Mouse (Mus musculus) splenic B cell, adult 2 months (primary cell): Measurements from ENCODE around the gene Etfdh.
A peak's percentile ranks its signal among the peaks of the same experiment; 100 is the strongest.

ENCODE experiments used
- DNase-seq: peaks from one replicate; pipeline ENCODE4 v3.0.0-alpha.2; 2011; ENCODE audit warnings: low read depth, low spot score
- H3K27me3 ChIP-seq: 2 replicates; pipeline ENCODE4 v1.6.1; 2012; ENCODE audit warnings: mild to moderate bottlenecking, low read length, moderate library complexity, mixed read lengths; ENCODE audit not compliant: control insufficient read depth, poor library complexity, insufficient read depth, severe bottlenecking
- H3K36me3 ChIP-seq: 2 replicates; pipeline ENCODE4 v1.6.1; 2012; ENCODE audit warnings: mild to moderate bottlenecking, low read length, moderate library complexity, mixed read lengths; ENCODE audit not compliant: control insufficient read depth, poor library complexity, insufficient read depth, severe bottlenecking

Gene Etfdh

DNA sequence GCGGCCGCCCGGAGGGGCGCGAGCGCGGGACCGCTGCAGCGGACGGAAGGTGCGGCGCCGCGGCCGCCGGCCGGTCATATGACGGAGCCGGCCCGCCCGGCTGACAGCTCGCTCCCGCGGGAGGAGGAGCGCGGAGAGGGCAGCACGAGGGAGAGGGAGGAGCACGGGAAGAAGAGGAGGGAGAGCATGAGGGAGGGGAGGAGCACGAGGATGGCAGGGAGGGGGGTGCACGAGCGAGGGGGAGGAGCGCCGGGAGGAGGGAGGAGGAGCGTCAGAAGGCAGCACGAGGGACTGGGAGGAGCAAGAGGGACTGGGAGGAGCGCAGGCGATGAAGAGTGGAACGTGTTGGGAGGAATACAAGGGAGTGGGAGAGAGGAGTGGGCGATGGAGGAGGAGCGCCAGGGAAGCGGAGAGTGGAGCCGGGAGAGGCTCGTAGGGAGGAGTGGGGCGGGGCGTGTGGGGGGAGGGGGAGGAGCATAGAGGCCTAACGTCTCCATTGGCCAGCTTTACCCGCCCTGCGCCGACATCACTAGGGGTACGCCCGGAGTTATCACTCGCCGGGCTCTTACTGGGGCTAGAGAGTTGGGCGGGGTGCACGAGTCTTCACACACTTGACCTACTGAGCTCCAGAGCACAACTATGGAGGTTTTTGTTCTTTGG is 61.5 kb downstream of the Etfdh start, which contains the start of gene Fnip2:
Fnip2 (minus strand) TSS at position 94 of the 660 bp plus-strand sequence.
- peak; percentile 57 for DNase-seq
- Histone ChIP-seq H3K27me3 (no peaks in the 10 kb centered on the region), H3K36me3 (no peaks in the 10 kb centered on the region)

DNA sequence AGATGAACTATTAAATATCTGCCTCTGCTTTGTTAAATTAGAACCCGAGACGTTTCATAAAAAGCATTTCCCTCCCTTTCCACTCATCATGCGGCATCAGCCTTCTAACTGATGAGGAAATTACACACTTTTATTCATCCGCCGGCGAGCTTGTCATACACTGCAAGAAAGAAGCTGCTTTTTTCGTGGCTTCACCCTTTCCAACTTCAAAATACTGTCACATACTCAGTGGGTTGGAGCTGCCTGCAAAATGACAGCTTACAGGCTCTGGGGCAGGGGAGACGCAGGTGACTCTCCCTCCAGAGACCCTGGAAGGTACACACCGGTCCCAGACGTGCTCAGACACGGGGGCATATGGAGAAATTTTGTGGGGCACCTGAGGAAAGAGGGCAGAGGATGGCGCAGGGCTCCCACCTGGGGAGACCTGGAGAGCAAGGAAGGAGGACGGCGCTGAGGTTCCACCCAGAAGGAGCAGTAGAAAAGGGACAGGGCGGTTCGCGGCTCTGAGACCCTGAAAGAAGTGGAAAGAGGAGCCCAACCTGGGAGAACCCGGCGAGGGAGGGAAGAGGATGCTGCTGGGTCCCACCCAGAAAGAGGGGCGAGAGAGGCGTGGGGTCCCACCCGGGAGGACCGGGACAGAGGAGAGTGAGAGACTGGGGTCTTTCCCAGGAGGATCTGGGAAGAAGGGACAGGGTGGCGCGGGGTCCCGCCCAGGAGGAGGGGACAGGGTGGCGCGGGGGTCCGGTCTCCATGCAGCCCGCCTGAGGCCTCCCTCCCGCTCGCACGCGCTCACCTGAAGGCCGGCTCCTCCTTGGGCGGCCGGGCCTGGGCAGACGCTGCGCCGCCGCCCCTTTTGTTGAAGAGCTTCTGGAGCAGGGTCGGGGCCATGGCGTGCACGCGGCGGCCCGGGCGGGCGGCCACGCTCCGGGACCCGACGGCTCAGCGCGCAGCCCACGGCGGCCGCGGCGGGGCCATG is 62.3 kb downstream of the Etfdh start:
- DNase-seq: no peak
- no peaks in the 10 kb centered on the region for H3K27me3 ChIP-seq
- H3K36me3 ChIP-seq: no peaks in the 10 kb centered on the region

GRCm38 (mm10) chr3:79564875-79565606 is 64.3 kb downstream of the Etfdh start:
- H3K36me3 ChIP-seq: no peaks in the 10 kb centered on the region
- H3K27me3 ChIP-seq: no peaks in the 10 kb centered on the region
- DNase-seq: no peak

- no peaks in the 10 kb centered on the region for H3K27me3 ChIP-seq
- no peak for DNase-seq
Observed at GRCm38 (mm10) chr3:79563511-79563910, 65.8 kb downstream of the Etfdh start.

GRCm38 (mm10) chr3:79561784-79562715 is 67.2 kb downstream of the Etfdh start:
- Histone ChIP-seq H3K36me3 (no peaks in the 10 kb centered on the region), H3K27me3 (no peaks in the 10 kb centered on the region)
- no peak for DNase-seq

More at GRCm38 (mm10) chr3:79563511-79563910, 65.8 kb downstream of the Etfdh start:
- H3K36me3 ChIP-seq: no peaks in the 10 kb centered on the region

- no peak for DNase-seq
- no peaks in the 10 kb centered on the region for H3K27me3 ChIP-seq
- no peaks in the 10 kb centered on the region for H3K36me3 ChIP-seq
Observed at GRCm38 (mm10) chr3:79560555-79560954, 68.7 kb downstream of the Etfdh start.

DNA sequence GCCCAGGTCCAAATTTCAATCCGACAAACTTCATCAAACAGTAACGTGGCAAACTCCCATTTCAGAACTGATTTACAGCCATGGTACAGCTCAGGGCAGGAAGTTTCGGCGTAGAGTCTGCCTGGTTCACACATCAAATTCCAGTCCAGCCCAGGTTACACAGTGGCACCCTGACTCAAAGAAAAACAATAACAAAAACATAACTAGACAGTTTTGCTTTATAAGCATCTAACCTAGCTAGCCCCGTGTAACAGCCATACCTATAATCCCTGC is 69.6 kb downstream of the Etfdh start:
- Histone ChIP-seq H3K27me3 (no peaks in the 10 kb centered on the region), H3K36me3 (no peaks in the 10 kb centered on the region)
- DNase-seq: no peak

GRCm38 (mm10) chr3:79559021-79559772 is 70.1 kb downstream of the Etfdh start:
- Histone ChIP-seq H3K36me3 (no peaks in the 10 kb centered on the region), H3K27me3 (no peaks in the 10 kb centered on the region)
- no peak for DNase-seq

- DNase-seq: no peak
- H3K27me3 ChIP-seq: no peaks in the 10 kb centered on the region
- H3K36me3 ChIP-seq: no peaks in the 10 kb centered on the region
Observed at GRCm38 (mm10) chr3:79555061-79555460, 74.2 kb downstream of the Etfdh start.
